Comparison of ENCODE assay signal across 14 mouse cellular contexts in genomic region chr16:57634766-57635165, GRCm38 (mm10).
"Had no signal": no experiment of that assay in that cellular context is flagged by ENCODE, and none has a peak within 500 bp of the region (broad histone marks: within the 10 kb centered on the region; RNA-seq: fewer than 3 reads in every experiment).

No protein-coding gene starts in this region.

- H3K27me3 ChIP-seq: heart, embryonic 13.5 days; heart, embryonic 15.5 days; hindbrain, embryonic 13.5 days; hindbrain, embryonic 15.5 days; kidney, embryonic 15.5 days; limb, embryonic 12.5 days; liver, embryonic 13.5 days had no signal

- H3K27ac ChIP-seq: heart, adult 2 months; heart, embryonic 13.5 days; heart, embryonic 15.5 days; hindbrain, embryonic 13.5 days; hindbrain, embryonic 15.5 days; hindbrain, postnatal 0 days; kidney, embryonic 15.5 days; layer of hippocampus, adult 2 months; left cerebral cortex, adult 2 months; limb, embryonic 10.5 days; limb, embryonic 12.5 days; liver, embryonic 13.5 days had no signal

- H3K4me1 ChIP-seq: heart, embryonic 15.5 days; hindbrain, embryonic 13.5 days; hindbrain, embryonic 15.5 days; kidney, embryonic 15.5 days; limb, embryonic 10.5 days; limb, embryonic 12.5 days; liver, embryonic 13.5 days had no signal

- H3K9ac ChIP-seq: heart, embryonic 13.5 days; heart, embryonic 15.5 days; hindbrain, embryonic 13.5 days; hindbrain, embryonic 15.5 days; kidney, embryonic 15.5 days; limb, embryonic 12.5 days; liver, embryonic 13.5 days had no signal

- H3K4me2 ChIP-seq: heart, embryonic 11.5 days; heart, embryonic 13.5 days; heart, embryonic 15.5 days; hindbrain, embryonic 13.5 days; hindbrain, embryonic 15.5 days; kidney, embryonic 15.5 days; limb, embryonic 12.5 days; liver, embryonic 11.5 days; liver, embryonic 13.5 days had no signal

- H3K9me3 ChIP-seq: heart, embryonic 13.5 days; heart, embryonic 15.5 days; hindbrain, embryonic 13.5 days; hindbrain, embryonic 15.5 days; kidney, embryonic 15.5 days; limb, embryonic 10.5 days; limb, embryonic 12.5 days; liver, embryonic 13.5 days had no signal

- H3K36me3 ChIP-seq: heart, embryonic 13.5 days; heart, embryonic 15.5 days; hindbrain, embryonic 13.5 days; hindbrain, embryonic 15.5 days; kidney, embryonic 15.5 days; limb, embryonic 10.5 days; limb, embryonic 12.5 days; liver, embryonic 13.5 days had no signal

- H3K4me3 ChIP-seq: heart, adult 2 months; heart, embryonic 13.5 days; heart, embryonic 15.5 days; hindbrain, embryonic 13.5 days; hindbrain, embryonic 15.5 days; kidney, embryonic 15.5 days; layer of hippocampus, adult 2 months; left cerebral cortex, adult 2 months; limb, embryonic 10.5 days; limb, embryonic 12.5 days; liver, embryonic 13.5 days had no signal
